Mouse (Mus musculus) embryo, embryonic 10.5 days (tissue): ENCODE measurements around the gene Iqcm.
A peak's percentile ranks its signal among the peaks of the same experiment; 100 is the strongest.
"Not testable (repeated sequence)": the region's sequence is repeated elsewhere in the genome, so short reads cannot be mapped to it uniquely, and the experiment has no call there.

Source experiments
- DNase-seq: peaks from one replicate; pipeline ENCODE4 v3.0.0-alpha.2; 2015; ENCODE audit warnings: low spot score

Gene Iqcm

GRCm38 (mm10) chr8:75448394-75448793 lies at the start of gene Iqcm:
TSS of gene Iqcm (plus strand) at chr8:75448694.
- DNase-seq, result no peak

- no peak for DNase-seq
Measured at GRCm38 (mm10) chr8:75406489-75406888, 42.0 kb upstream of the Iqcm start, which contains the start of gene Gm10358. TSS of gene Gm10358 (minus strand) at chr8:75406589.

- not testable (repeated sequence) for DNase-seq
Measured at GRCm38 (mm10) chr8:75415696-75416095, 32.8 kb upstream of the Iqcm start.

GRCm38 (mm10) chr8:75476756-75477155 lies 28.3 kb downstream of the Iqcm start:
- no peak for DNase-seq

DNA sequence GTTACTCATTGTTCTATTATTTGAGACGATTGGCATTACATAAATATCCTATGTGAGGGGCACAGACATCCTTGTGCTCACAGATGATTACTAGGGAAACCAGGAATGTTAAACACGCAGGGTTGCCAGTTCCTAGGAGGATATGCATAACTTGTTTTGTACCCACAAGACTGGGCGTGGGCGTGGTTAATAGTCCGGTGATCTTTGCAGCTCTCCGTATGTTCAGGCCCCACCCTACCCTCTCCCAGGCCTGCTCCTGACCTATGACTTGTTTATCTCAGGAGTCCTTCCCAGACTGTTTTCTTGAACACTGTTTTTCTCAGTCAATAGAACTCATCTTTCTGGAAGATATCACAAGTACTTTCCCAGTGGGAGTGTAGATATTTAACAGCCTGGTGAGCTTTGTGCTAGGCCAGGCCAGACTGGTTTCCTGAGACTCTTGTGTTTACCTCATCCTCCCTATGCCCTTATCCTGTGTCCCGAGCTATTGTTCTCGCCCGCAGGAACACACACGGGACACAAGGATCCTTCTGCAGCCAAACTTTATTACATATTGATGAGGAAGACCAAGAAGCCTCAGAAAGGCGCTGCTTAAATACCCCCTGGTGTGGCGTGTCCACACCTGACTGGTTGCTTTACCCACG lies 40.7 kb downstream of the Iqcm start:
- DNase-seq, result no peak

DNA sequence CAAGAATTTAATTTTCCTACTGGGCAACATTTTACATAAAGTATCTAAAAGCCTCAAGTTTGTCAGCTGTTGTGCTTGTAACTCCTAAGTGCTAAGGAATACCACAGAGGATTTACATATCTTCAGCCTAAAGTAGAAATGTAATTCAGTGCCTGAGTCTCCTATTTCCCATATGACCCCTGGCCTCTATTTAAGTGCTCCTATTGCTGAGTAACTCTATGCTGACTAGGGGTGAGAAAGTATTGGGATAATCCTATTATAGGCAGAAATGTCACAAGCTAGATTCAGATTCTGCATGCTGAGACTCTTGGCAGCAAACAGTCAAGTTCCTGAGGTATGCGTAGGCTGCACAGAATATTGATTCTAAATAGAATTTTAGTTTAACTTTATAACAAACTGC lies 60.8 kb downstream of the Iqcm start:
- DNase-seq, result no peak

DNA sequence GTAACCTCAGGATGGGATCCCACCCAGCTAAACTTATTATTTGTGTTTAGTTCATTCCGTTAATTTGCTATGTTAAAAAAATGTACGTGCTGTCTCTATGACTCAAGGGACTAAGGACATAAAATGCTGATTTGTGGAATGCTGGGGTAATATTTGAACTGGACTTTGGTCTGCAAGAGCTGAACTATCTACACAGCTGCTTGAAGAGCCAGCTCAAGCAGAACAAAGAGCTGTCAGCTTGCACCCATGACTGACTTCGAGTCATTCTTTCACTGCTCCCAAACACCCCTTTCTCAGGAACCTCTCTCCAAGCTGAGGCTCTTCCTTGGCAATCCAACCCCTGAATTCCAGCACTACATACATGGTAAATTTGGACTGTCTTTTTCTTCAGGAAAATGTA lies 65.3 kb downstream of the Iqcm start:
- DNase-seq, result no peak

DNA sequence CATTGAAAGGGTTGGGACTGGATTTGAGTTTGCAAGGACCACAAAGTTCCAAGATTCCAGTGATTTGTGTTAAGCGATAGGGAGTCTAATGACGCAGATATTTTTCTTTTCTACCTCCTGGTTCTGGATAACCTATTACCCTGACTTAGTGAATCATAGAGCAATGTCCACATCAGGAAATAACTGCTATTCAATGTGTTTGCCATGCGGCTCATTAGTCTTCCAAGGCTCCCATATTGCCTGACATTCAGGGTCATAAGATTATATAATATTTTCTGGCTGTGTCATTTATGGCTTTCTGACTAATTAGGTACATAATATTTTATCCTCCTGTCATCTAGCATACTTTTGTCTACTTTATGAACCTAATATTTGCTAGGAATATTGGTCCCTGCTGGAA lies 100.8 kb downstream of the Iqcm start:
- no peak for DNase-seq

DNA sequence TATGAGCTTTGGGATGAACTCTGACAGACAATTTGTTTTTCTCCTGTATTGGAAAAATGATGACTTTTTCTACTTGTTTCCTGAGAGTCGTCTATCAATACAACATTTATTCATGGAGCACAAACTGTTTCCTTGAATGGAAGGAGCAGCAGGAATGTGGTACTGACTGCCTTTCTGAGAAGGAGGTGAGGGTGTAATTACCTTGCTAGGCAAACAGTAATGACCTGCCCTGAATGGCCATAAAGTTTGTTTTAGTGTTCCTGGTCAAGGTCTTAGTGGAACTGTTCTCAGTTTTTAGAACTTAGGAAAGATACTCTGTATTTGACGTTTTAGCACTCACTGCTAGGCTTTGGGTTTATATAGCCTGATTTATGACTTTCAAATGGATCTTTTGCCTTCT lies 147.8 kb downstream of the Iqcm start:
- DNase-seq, result no peak

DNA sequence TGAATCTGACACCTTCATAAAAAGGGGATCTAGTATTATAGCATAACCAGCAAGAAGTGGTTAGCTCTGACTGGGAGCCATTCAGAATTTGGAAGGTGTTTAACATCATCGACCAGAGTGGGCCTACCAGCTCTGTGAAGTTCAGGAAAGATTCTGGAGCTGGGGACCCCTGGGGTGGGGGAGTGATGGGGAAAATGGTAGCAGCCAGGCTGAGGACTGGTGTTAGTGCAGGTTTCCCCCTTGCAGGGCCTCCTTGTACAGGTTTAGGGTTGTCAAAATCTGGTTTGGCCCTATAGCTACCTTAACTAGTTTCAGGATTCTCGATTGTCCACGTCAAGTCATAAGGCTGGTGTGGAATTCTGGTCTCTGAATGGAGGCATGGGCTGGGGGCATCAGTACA lies 194.5 kb downstream of the Iqcm start:
- no peak for DNase-seq

GRCm38 (mm10) chr8:75659287-75659686 lies 210.8 kb downstream of the Iqcm start:
- DNase-seq, result no peak

DNA sequence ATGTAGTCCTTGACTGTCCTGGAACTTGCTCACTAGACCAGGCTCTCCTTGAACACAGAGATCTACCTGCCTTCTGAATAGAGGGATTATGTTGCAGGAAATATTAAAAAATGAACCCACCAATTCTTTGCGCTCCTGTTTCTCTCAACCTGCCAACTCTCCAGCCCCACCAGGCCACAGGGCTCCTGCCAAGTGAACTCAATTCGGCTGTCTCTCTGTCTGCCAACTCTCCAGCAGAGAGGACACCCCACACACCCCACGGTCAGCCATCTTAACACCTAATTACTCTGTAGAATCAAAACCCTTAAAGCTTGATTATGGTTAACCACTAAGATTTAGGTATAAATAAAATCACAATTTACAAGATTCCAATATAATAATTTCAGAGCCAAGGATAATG lies 298.1 kb downstream of the Iqcm start:
- no peak for DNase-seq

DNA sequence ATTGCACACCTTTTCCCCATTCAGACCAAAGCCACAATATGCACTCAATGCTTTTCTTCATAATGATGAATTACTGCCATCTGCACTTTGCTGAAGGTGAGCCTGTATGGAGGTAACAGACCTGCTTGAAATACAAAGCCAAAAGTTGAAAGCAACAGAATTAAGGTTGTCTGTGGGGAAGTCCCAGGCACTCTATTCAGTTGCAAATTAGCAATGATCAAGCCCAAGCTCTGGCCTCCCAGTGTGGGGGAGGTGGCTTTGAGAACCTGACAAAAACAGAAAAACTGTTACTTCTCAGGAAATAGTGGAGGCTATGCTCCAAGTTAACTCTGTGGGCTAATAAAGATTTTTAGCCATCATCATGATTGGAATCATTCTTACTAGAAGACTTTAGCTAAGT lies 307.1 kb downstream of the Iqcm start:
- DNase-seq, result no peak

DNA sequence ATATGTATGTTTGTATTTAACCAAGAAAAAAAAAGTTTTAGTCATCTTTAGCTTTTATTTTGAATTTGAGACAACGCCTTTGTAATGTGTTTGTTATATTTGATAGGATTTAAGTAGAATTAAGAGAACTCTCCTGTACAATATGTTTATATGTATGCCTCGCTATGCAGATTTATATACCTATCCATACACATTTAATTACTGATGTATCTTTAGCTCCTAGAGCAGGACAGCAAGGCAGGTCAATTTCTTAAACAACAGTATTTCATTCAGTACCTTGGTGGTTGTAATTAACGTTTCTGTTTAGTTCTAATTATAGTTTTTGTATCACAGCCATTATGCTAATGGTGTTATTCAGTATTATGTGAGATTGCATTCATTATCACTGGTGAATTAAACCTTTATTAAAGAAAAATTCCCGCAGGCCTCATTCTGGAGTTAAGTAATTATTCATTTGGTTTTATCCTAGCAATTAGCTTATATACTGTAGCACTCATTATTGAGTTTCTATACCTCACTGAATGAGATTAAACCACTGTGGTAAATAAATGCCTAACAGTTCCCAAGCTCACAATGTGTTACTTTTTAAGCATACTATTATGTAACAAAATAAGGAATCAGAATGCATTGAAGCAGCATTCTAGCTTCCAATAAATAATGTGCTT lies 380.1 kb downstream of the Iqcm start:
- no peak for DNase-seq

- DNase-seq, result no peak
Measured at GRCm38 (mm10) chr8:75835245-75835644, 386.8 kb downstream of the Iqcm start.

GRCm38 (mm10) chr8:75917603-75918344 lies 469.3 kb downstream of the Iqcm start:
- peak; percentile 12 for DNase-seq

GRCm38 (mm10) chr8:75949166-75949565 lies 500.7 kb downstream of the Iqcm start:
- no peak for DNase-seq

DNA sequence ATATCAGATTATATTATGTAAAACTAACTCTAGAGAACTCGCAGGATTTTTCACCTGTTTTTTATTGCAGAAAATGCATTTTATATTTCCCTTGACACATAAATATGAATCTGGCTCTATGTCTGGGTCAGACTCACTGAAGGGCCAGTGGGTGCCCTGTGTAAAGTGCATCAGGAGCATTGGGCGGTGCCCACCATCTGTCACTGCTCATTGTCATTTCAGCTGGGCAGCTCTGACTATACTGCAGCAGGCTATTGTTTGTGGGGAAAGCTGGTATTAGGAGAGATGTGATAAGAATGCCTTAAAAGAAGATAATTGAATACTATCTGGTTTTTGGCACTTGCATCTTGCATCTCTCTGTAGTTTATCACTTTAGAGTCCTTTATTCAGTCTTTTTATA lies 507.5 kb downstream of the Iqcm start:
- DNase-seq, result peak; percentile 2

DNA sequence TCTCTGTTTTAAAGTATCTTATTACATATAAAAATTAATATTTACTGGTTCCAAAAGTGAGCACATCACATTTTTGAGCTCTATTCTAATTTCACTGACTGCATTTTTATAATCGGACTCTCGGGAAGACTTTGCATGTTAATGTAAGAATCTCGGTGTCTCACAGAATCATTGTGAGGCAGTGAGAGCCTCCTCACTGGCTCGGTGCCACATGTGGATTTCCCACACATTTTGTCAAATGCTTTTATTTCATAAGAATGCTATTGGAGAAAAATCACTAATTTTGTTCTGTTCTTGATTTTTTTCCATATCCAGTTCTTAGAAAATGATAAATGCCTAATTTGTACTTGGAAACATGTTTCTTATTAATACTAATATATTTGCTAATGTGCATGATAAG lies 570.0 kb downstream of the Iqcm start:
- DNase-seq, result no peak
